Mouse (Mus musculus) intestine, embryonic 15.5 days (tissue): ENCODE results near the gene Hivep3. TPM values are rescaled to one million over a fixed set of nuclear protein-coding genes. Genes with fewer than 3 reads are reported as not detected.

Source experiments
- ATAC-seq: fragments of 200-750 bp; cut with Nextera tagmentation; 2 replicates; pipeline ENCODE4 v1.8.0; 2017; ENCODE audit warnings: moderate TSS enrichment, moderate library complexity
- H3K27ac ChIP-seq: fragments of 300-500 bp; sonication (generic); 2 replicates; pipeline ENCODE4 v1.5.1; 2015; ENCODE audit warnings: mild to moderate bottlenecking, inconsistent platforms
- H3K27me3 ChIP-seq: fragments of 300-500 bp; sonication (generic); replicated peaks from 2 replicates; pipeline ENCODE4 v1.6.1; 2015; ENCODE audit warnings: inconsistent platforms
- H3K36me3 ChIP-seq: fragments of 300-500 bp; sonication (generic); 2 replicates; pipeline ENCODE4 v1.6.1; 2015; ENCODE audit warnings: inconsistent platforms
- H3K4me1 ChIP-seq: fragments of 300-500 bp; sonication (generic); replicated peaks from 2 replicates; pipeline ENCODE4 v1.6.1; 2015; ENCODE audit warnings: inconsistent platforms
- H3K4me2 ChIP-seq: fragments of 300-500 bp; sonication (generic); replicated peaks from 2 replicates; pipeline ENCODE4 v1.6.1; 2015; ENCODE audit warnings: mild to moderate bottlenecking, inconsistent platforms
- H3K4me3 ChIP-seq: fragments of 300-500 bp; sonication (generic); replicated peaks from 2 replicates; pipeline ENCODE4 v1.5.1; 2015; ENCODE audit warnings: inconsistent platforms
- H3K9ac ChIP-seq: fragments of 300-500 bp; sonication (generic); 2 replicates; pipeline ENCODE4 v1.6.1; 2015; ENCODE audit warnings: inconsistent platforms
- H3K9me3 ChIP-seq: fragments of 300-500 bp; sonication (generic); 2 replicates; pipeline ENCODE4 v1.6.1; 2016; ENCODE audit warnings: inconsistent platforms
- WGBS: fragments of 180-500 bp; shearing (Covaris S2); methylation state at CpG from one replicate; pipeline ENCODE4 v1.1.7; 2015; 5-methylcytosine and 5-hydroxymethylcytosine counted together
- polyA plus RNA-seq: library from polyadenylated mRNA; unstranded; fragments of >200 nt; fragmentation: Nextera tagmentation; extraction: Ambion mirVana; gene quantifications from 2 replicates; pipeline ENCODE4 v1.2.1, GENCODE M21; 2015

The Hivep3 gene
- polyA plus RNA-seq, 1 experiment from 2014 or later = 5.0 TPM

DNA sequence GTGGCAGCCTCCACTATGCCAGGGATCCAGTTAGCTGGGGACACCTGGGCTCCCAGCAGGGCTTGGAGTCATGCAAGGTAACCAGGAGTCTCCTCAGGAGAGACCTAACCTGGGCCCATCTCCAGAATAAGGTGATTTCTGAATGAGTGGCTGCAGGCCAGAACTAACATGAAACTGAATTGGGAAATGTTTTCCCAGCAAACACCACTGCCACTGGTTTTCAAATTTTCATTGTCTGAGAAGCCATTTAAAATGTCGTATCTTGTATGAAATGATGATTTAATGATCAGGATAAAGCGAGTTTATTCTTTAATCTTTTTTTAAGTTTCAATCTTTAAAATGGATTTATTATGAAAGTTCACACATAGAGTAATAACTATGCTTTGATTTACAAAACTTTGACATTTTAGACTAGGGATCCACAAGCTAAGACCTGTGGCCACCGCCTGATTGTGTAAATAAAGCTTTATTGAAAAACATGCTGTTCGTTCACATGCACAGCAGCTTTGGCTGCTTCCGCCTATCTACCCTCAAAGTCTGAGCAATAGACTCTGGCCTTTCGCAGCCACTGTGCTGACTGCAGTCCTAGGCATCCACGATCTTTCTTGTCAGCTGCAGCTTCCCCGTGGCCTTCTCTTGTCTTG is 334.1 kb downstream of the Hivep3 start:
- no peaks in the 10 kb centered on the region for H3K27me3 ChIP-seq
- no peak overlapping the region for H3K4me3 ChIP-seq
- H3K4me2 ChIP-seq = no peak overlapping the region
- H3K9ac ChIP-seq = no peak overlapping the region
- 85% methylated on average over 8 of the region's 8 CpGs for WGBS
- no peaks in the 10 kb centered on the region for H3K9me3 ChIP-seq
- peaks cover 5% of the 10 kb centered on the region; the same call in 1 of the 2 replicates for H3K4me1 ChIP-seq
- H3K27ac ChIP-seq = no peak overlapping the region
- H3K36me3 ChIP-seq = no peaks in the 10 kb centered on the region
- no peak for ATAC-seq

DNA sequence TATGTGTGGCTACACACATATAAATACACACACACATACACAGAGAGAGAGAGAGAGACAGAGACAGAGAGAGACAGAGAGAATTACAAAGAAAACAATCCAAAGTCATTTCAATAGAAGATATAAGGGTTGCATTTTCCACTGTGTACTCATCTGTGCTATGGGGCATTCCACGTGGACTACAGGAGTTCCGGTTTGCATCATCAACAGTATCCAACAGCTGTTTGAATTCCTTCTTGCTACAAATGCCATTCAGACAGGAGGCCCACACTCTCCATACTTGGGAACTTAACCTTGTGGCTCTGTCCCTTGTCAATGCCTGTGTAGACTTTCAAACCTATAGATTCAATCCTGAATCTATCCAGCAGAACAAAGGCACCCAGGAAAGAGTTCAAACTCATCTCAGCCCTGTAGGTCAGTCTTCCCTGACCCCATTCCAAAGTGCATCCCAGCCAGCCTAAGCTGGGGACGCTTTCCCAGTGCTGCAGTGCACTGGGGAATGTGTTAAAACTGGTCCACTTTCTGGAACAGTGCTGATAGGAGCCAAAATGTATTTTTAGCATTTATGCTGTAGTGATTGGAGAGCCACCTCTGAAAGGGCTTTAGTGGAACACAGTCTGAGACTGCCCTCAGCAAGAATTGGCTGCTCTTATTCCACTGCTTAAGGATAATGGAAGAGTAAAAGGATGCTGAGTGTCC is 335.4 kb downstream of the Hivep3 start:
- no peaks in the 10 kb centered on the region for H3K9me3 ChIP-seq
- H3K4me2 ChIP-seq = no peak overlapping the region
- WGBS = 69% methylated on average over 3 of the region's 3 CpGs
- H3K27ac ChIP-seq = no peak overlapping the region
- H3K4me3 ChIP-seq = no peak overlapping the region
- H3K9ac ChIP-seq = no peak overlapping the region
- no peaks in the 10 kb centered on the region for H3K36me3 ChIP-seq
- no peaks in the 10 kb centered on the region for H3K27me3 ChIP-seq
- peaks cover 5% of the 10 kb centered on the region; the same call in 1 of the 2 replicates for H3K4me1 ChIP-seq
- no peak for ATAC-seq

DNA sequence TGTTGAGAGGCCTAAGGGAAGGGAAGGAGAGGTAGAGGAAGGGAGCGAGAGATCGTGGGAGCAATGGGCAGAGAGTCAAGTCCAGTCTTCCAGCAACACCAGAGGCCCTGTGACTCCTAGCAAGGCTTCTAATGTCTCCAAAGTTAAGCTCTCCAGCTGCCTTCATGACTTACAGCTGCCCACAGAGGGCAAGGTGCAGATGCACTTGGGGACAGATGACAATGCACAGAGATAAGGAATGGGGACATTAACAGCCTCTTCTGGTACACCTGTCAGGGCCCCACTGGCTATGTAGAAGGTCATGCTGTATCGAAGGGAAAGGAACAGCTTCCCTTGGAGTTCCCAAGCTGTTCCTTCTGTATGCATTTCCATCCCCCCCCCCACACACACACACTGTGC is 336.0 kb downstream of the Hivep3 start:
- Histone ChIP-seq H3K9ac (no peak overlapping the region; the same call in 1 of the 2 replicates), H3K4me2 (no peak overlapping the region), H3K4me1 (peaks cover 5% of the 10 kb centered on the region; the same call in 1 of the 2 replicates), H3K4me3 (no peak overlapping the region), H3K9me3 (no peaks in the 10 kb centered on the region), H3K27me3 (no peaks in the 10 kb centered on the region), H3K27ac (no peak overlapping the region), H3K36me3 (no peaks in the 10 kb centered on the region)
- ATAC-seq = 0 out of 2 replicates have a peak, but pooled peaks have one; percentile 46
- 81% methylated on average over 3 of the region's 3 CpGs for WGBS

DNA sequence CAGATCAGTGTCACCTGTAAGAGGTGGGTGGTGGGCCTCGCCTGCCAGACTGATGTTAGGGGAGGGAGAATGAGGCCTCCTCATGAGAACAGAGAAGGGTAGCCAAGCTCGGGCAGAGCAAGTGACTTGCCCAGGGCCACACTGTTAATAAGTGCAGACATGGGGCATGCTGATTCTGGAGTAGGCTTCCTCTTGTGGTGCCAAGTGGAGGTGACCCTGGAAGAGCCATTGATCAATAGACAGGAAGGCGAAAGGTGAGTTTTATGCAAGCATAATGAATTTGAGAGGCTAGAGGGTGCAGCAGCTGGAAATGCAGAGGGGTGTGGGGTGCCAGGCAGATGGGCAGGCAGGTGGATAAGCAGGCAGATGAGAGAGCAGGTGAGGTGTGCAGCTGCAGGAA is 337.8 kb downstream of the Hivep3 start:
- Histone ChIP-seq H3K36me3 (no peaks in the 10 kb centered on the region), H3K27ac (no peak overlapping the region), H3K27me3 (no peaks in the 10 kb centered on the region), H3K4me3 (no peak overlapping the region), H3K9me3 (no peaks in the 10 kb centered on the region), H3K4me1 (peaks cover 5% of the 10 kb centered on the region; the same call in 1 of the 2 replicates), H3K9ac (no peak overlapping the region), H3K4me2 (no peak overlapping the region)
- WGBS = 71% methylated on average over 3 of the region's 3 CpGs
- no peak; the same call in 1 of the 2 replicates for ATAC-seq

DNA sequence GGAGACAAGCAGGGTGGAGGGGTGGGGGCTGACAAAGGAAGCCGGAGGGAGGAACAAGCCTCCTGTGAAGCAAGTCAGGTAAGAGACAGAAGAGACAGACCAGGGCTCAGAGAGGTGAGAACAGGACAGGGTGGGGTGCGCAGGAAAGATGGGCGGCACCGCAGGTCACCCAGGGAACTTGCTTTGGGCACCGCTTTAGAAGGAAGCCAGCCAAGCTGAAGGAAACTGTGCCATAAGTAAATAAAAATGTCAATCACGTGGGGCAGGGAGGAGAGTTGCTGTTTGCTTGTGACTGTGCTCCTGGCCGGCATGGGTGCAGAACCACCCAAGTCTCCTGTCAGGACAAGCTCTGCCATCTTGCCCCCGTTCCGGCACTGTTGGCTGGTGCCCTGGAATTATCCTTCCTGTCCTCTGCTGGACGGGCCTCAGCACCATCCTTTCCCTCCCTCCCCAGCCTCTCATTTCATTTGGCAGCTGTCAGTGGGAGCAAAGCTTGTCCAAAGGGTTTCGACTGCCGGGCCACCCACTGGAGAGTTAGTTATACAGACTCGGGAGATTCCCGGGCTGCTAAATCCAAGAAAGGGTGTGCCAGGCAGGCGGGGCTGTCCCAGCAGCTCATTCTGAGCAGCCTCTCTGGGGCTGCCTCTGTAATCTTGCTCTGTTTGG is 338.4 kb downstream of the Hivep3 start:
- Histone ChIP-seq H3K27ac (no peak overlapping the region), H3K27me3 (no peaks in the 10 kb centered on the region), H3K9me3 (no peaks in the 10 kb centered on the region), H3K4me1 (peaks cover 5% of the 10 kb centered on the region; the same call in 1 of the 2 replicates), H3K36me3 (no peaks in the 10 kb centered on the region), H3K4me2 (peak overlapping the region; percentile 22; the same call in 1 of the 2 replicates), H3K9ac (no peak overlapping the region), H3K4me3 (no peak overlapping the region)
- ATAC-seq = peak; percentile 40
- 41% methylated on average over 15 of the region's 15 CpGs for WGBS

DNA sequence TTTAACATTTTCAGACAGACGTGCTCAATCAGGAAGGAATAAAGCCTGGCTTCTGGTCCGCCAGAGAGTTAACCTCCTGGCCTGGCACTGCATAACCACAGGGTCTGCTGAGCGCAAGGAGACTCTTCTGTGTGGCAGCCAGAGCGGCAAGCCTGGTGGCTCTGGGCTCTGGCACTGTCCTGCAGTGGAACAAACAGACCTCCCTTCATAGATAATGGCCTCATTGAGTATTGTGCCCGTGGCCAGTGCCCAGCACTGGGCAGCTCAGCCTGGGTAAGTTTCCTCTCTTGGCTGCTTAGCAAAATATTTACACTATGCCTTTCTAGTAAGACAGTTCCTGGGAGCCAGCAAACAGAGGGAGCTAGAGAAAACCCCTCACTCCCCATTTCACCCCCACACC is 340.5 kb downstream of the Hivep3 start:
- ATAC-seq = no peak
- Histone ChIP-seq H3K4me1 (peaks cover 5% of the 10 kb centered on the region; the same call in 1 of the 2 replicates), H3K36me3 (no peaks in the 10 kb centered on the region), H3K9me3 (no peaks in the 10 kb centered on the region), H3K4me2 (no peak overlapping the region), H3K27ac (no peak overlapping the region), H3K4me3 (no peak overlapping the region), H3K27me3 (no peaks in the 10 kb centered on the region), H3K9ac (no peak overlapping the region)
- 59% methylated on average over 5 of the region's 5 CpGs for WGBS

DNA sequence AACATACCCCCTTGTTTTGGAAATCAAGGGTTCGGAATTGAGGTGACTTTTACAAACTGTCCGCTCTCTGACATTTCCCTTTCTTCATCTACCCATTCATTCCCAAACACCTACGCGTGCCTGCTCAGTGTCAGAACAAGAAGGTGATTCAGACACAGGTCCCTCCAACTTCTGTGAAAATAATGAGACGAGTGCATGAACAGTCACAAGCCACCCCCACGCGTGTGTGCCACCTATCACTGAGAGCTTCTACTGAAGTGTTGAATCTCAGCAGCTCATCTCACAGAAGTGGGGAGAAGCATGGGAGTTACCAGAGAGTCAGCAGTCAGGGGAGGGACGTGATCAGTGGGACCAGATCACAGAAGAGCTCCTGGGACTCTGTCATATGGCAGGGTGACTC is 343.7 kb downstream of the Hivep3 start:
- WGBS = 85% methylated on average over 8 of the region's 8 CpGs
- Histone ChIP-seq H3K9me3 (no peaks in the 10 kb centered on the region), H3K4me2 (no peak overlapping the region), H3K36me3 (no peaks in the 10 kb centered on the region), H3K9ac (no peak overlapping the region), H3K4me1 (no peaks in the 10 kb centered on the region), H3K27ac (no peak overlapping the region), H3K27me3 (no peaks in the 10 kb centered on the region), H3K4me3 (no peak overlapping the region)
- no peak for ATAC-seq

DNA sequence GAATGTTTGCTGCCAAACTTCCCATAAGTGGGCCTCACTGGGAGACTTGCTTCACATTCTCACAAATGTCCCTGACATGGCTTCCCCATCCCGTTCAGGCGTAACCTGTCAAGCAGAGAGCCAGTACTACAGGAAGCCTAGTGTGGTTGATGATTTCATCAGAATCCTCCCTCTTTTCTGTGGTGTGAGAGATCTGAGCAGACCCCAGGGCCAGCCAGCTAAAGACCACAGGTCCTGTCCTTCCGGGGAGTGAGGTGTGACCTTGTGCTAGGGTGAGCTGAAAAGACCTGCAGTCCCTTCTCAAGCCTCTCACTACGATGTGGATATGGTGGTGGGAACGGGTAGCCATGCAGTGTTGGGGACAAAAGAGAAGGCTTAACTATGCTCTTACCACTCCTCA is 348.9 kb downstream of the Hivep3 start:
- WGBS = 88% methylated on average over 5 of the region's 5 CpGs
- ATAC-seq = no peak
- H3K4me2 ChIP-seq = no peak overlapping the region
- no peaks in the 10 kb centered on the region for H3K36me3 ChIP-seq
- no peak overlapping the region for H3K27ac ChIP-seq
- H3K9me3 ChIP-seq = no peaks in the 10 kb centered on the region
- H3K4me1 ChIP-seq = no peaks in the 10 kb centered on the region
- H3K4me3 ChIP-seq = no peak overlapping the region
- no peak overlapping the region for H3K9ac ChIP-seq
- no peaks in the 10 kb centered on the region for H3K27me3 ChIP-seq

DNA sequence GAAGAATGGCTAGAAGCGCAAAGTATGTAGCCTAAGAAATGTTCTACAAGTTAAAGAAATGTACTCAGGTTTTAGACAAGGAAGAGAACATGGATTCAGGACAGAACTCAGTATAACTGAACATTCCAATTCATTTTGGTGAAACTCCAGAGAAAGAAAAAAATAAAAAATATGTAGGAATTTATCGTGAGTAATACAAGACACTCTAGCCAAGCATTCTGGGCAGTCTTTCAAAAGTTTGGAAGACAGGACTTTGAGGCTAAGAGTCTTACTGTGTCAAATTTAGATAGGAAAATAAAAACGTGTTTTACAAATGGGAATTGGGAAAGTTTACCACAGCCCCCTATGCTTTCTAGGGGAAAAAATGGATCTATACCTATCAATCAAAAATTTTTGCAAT is 350.1 kb downstream of the Hivep3 start:
- no peaks in the 10 kb centered on the region for H3K4me1 ChIP-seq
- ATAC-seq = no peak
- H3K36me3 ChIP-seq = no peaks in the 10 kb centered on the region
- no peak overlapping the region for H3K27ac ChIP-seq
- H3K4me2 ChIP-seq = no peak overlapping the region
- 69% methylated on average over 3 of the region's 3 CpGs for WGBS
- no peak overlapping the region for H3K9ac ChIP-seq
- no peak overlapping the region for H3K4me3 ChIP-seq
- no peaks in the 10 kb centered on the region for H3K9me3 ChIP-seq
- H3K27me3 ChIP-seq = no peaks in the 10 kb centered on the region

DNA sequence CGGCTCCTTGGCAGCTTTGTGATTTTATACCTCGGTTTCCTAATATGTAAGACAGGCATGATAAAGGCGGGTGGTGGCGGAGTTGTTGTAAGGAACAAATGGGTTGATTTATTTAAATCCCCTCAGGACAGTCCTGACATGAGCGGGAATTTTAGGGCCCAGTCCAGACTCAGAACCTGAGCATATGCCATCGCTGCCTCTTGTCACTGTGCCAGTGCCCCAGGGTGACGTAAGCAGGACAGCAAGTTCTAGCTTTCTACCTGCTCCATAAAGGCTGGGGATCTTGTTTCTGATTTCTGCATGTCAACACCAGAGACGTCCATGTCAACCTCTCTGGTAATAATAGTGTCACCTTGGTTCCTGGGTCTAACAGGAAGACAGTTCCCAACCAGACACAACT is 356.0 kb downstream of the Hivep3 start:
- H3K4me2 ChIP-seq = no peak overlapping the region
- WGBS = 84% methylated on average over 8 of the region's 8 CpGs
- no peaks in the 10 kb centered on the region for H3K9me3 ChIP-seq
- H3K4me1 ChIP-seq = no peaks in the 10 kb centered on the region
- H3K27me3 ChIP-seq = no peaks in the 10 kb centered on the region
- no peak overlapping the region for H3K4me3 ChIP-seq
- no peak overlapping the region for H3K9ac ChIP-seq
- ATAC-seq = no peak
- H3K36me3 ChIP-seq = no peaks in the 10 kb centered on the region
- no peak overlapping the region for H3K27ac ChIP-seq

DNA sequence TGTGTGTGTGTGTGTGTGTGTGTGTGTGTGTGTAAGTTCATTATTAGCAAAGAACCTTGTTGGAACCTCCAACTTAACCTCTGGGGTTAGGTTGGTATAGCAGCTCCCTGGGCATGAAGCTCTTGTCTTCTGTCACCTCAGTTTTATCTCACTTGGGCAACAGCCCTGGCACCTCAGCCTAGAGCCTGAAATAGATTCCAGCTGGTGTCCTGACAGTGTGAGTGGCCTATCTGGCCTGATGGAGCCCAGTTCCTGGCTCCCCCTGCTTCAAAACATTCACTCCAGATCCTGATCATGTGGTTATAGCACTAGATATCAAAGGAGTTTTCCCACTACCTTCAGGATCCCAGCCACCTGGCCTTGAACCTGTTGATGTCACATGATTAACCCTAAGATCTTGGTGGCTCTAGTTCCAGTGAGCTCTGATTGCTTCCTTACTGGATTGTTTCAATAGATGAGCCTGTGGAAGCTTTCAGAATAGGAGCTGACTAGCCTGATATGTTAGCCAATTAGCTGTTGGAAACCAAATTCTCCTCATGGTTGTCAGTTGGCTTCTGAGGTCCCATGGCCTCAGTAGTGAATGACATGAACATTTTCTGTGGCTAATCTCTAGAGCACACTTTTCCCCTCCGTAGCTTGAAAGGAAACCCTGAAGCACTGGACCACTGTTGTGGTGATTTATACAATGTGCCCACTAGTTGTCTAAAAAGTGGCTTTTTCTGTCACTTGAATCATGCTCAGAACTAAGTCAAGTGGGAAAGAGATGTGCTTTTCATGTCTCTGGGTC is 358.6 kb downstream of the Hivep3 start:
- H3K4me1 ChIP-seq = no peaks in the 10 kb centered on the region
- WGBS = 85% methylated on average over 1 of the region's 1 CpGs
- no peaks in the 10 kb centered on the region for H3K36me3 ChIP-seq
- no peak overlapping the region for H3K4me2 ChIP-seq
- H3K9me3 ChIP-seq = no peaks in the 10 kb centered on the region
- no peaks in the 10 kb centered on the region for H3K27me3 ChIP-seq
- ATAC-seq = no peak
- no peak overlapping the region for H3K4me3 ChIP-seq
- no peak overlapping the region for H3K9ac ChIP-seq
- no peak overlapping the region for H3K27ac ChIP-seq

DNA sequence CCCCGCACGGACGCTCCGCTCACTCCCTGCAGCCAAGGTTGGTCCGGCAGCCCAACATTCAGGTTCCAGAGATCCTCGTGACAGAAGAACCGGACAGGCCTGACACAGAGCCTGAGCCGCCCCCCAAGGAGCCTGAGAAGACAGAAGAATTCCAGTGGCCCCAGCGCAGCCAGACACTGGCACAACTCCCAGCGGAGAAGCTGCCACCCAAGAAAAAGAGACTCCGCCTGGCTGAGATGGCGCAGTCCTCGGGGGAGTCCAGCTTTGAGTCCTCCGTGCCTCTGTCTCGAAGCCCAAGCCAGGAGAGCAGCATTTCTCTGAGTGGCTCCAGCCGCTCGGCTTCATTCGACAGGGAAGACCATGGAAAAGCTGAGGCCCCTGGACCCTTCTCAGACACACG is 363.4 kb downstream of the Hivep3 start:
- Histone ChIP-seq H3K27ac (no peak overlapping the region), H3K9ac (no peak overlapping the region), H3K4me2 (no peak overlapping the region), H3K4me1 (no peaks in the 10 kb centered on the region), H3K4me3 (no peak overlapping the region), H3K9me3 (no peaks in the 10 kb centered on the region), H3K27me3 (no peaks in the 10 kb centered on the region), H3K36me3 (no peaks in the 10 kb centered on the region)
- ATAC-seq = no peak
- 89% methylated on average over 19 of the region's 19 CpGs for WGBS
